Mouse (Mus musculus) lung, adult 18-20 months (tissue): ENCODE measurements around the gene Galc.
A peak's percentile ranks its signal among the peaks of the same experiment; 100 is the strongest.
"Not testable (repeated sequence)": the region's sequence is repeated elsewhere in the genome, so short reads cannot be mapped to it uniquely, and the experiment has no call there.

Experiments
- DNase-seq, 2 experiments: peaks; one replicate each; pipeline ENCODE4 v3.0.0; 2022; ENCODE audit warnings: mixed read lengths in 2 of 2

Galc gene

GRCm38 (mm10) chr12:98252417-98252816 is 6.8 kb downstream of the Galc start:
- DNase-seq = no peak

GRCm38 (mm10) chr12:98250327-98250726 is 8.9 kb downstream of the Galc start:
- DNase-seq = no peak

GRCm38 (mm10) chr12:98249671-98250070 is 9.6 kb downstream of the Galc start:
- no peak for DNase-seq

GRCm38 (mm10) chr12:98246835-98247234 is 12.4 kb downstream of the Galc start:
- DNase-seq = no peak

GRCm38 (mm10) chr12:98244865-98245264 is 14.4 kb downstream of the Galc start:
- no peak for DNase-seq

- DNase-seq = no peak
These were observed 15.1 kb downstream of the Galc start for GRCm38 (mm10) chr12:98244161-98244560.

- not testable (repeated sequence) for DNase-seq
These were observed 20.8 kb downstream of the Galc start for GRCm38 (mm10) chr12:98238478-98238877.

GRCm38 (mm10) chr12:98227037-98227436 is 32.2 kb downstream of the Galc start:
- no peak for DNase-seq

- DNase-seq = no peak
These were observed 36.0 kb downstream of the Galc start for GRCm38 (mm10) chr12:98223286-98223685.

- DNase-seq = no peak
These were observed 42.8 kb downstream of the Galc start for GRCm38 (mm10) chr12:98216432-98216831.

- no peak for DNase-seq
These were observed 43.7 kb downstream of the Galc start for GRCm38 (mm10) chr12:98215512-98215911.

- DNase-seq = no peak
These were observed 45.1 kb downstream of the Galc start for GRCm38 (mm10) chr12:98214191-98214590.

- no peak for DNase-seq
These were observed 45.5 kb downstream of the Galc start for GRCm38 (mm10) chr12:98213791-98214190.

- DNase-seq = no peak
These were observed 45.9 kb downstream of the Galc start for GRCm38 (mm10) chr12:98213332-98213731.

GRCm38 (mm10) chr12:98212457-98213175 is 46.6 kb downstream of the Galc start:
- DNase-seq = peak in 1 of 2 experiments; percentile 12

GRCm38 (mm10) chr12:98210495-98210894 is 48.8 kb downstream of the Galc start:
- DNase-seq = no peak

GRCm38 (mm10) chr12:98208104-98208503 is 51.2 kb downstream of the Galc start:
- DNase-seq = no peak

- DNase-seq = no peak
These were observed 53.7 kb downstream of the Galc start for GRCm38 (mm10) chr12:98205450-98206051.

GRCm38 (mm10) chr12:98197401-98197800 is 61.9 kb downstream of the Galc start:
- no peak for DNase-seq

GRCm38 (mm10) chr12:98190201-98190600 is 69.1 kb downstream of the Galc start:
- no peak for DNase-seq

GRCm38 (mm10) chr12:98189096-98189495 is 70.2 kb downstream of the Galc start:
- no peak for DNase-seq

GRCm38 (mm10) chr12:98187186-98187899 is 71.9 kb downstream of the Galc start:
- DNase-seq = no peak

GRCm38 (mm10) chr12:98181729-98182128 is 77.5 kb downstream of the Galc start:
- peak in 1 of 2 experiments; percentile 10 for DNase-seq

- DNase-seq = no peak
These were observed 78.5 kb downstream of the Galc start for GRCm38 (mm10) chr12:98180807-98181206.
